Mouse (Mus musculus) adrenal gland, postnatal 14 days (tissue): ENCODE data around the gene Zfp64. TPM values are rescaled to one million over a fixed set of nuclear protein-coding genes. Genes with fewer than 3 reads are reported as not detected.

ENCODE experiments used
- DNase-seq: peaks from one replicate; pipeline ENCODE4 v3.0.0; 2021; ENCODE audit warnings: mixed read lengths
- long read RNA-seq, 2 experiments: library from polyadenylated mRNA; stranded (forward); transcript quantifications; one replicate each; pipeline ENCODE4 v2.0.0; 2021
- total RNA-seq: library from RNA; stranded (reverse); gene quantifications from 2 replicates; pipeline ENCODE4 v1.2.3, GENCODE M21; 2021

Gene Zfp64
- total RNA-seq, result 17.2 and 19.7 TPM in 2 replicates
- long read RNA-seq, experiment 1, transcript Zfp64-201 (6 exons, 2,438 nt), result major isoform, 37 of 50 reads
- long read RNA-seq, experiment 1, partial matches to known transcripts, result 2 of 50 reads
- long read RNA-seq, experiment 1, other reads (novel, unspliced or antisense), result 6 of 50 reads
- long read RNA-seq, experiment 2, transcript Zfp64-201 (6 exons, 2,438 nt), result major isoform, 20 of 25 reads
- long read RNA-seq, experiment 2, partial matches to known transcripts, result 0 of 25 reads
- long read RNA-seq, experiment 2, other reads (novel, unspliced or antisense), result 3 of 25 reads

DNA sequence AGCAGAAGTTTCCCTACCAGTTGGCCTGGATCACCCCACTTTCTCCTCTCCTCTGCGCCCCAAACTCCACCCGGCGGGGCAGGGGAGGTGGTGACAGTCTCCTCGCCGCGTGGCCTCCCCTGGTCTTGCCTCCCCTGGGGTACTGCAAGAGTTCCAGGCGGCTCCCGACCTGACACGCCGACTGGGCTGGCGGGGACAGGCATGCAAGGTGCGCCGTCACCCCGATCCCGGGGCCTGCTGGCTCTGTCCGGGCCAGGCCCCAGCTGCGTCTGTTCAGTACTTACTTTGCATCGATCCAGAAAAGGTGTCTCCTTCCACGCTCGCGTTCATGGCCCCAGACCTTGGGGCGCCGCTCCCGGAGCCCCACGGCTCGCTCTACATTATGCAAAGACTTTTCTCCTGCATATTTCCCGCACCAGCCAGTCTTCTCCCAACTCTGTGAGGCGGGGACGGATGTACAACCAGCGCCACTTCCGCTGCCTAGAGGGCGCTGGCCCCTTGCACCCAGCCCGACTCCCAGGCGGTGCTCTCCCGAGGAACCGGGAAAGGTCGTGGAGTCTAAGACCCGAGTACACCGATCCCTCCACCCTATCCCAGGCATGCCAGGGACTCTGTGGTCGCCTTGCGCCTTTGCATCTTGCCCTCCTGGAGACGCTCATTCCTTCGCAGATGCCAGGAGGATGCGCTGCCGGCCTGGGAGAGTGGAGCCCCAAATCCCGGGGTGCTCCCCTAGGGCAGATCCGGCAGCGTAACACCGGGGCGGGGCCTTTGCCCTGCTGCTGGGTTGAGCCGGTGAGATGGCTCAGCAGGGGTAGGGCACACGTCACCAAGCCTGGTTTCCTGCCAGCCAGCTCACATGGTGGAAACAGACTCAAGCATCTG is at the start of gene Zfp64:
Zfp64 (minus strand) TSS at position 753 of the 882 bp plus-strand sequence.
- DNase-seq, result peak; percentile 95

- DNase-seq, result peak; percentile 51
These were observed 37.4 kb upstream of the Zfp64 start for GRCm38 (mm10) chr2:168992642-168993420.

DNA sequence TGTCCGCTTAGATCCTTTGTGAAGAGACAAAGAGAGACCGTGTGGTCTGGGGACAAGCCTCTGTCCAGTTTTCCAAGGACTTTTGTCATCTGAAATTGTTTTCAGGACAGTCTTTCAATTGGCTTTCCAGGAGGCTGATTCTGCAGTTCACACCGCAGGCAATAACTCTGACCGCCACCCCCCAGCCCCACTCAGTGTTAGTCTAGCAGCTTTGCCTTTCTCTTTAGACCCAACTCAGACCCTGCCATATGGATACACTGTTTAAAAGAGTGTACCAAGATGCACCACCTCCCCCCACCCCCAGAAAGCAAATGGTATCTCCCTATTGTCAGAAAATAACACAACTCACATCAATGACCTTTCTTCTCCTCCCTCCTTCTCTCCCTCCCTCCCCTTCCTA is 35.6 kb upstream of the Zfp64 start:
- DNase-seq, result no peak

DNA sequence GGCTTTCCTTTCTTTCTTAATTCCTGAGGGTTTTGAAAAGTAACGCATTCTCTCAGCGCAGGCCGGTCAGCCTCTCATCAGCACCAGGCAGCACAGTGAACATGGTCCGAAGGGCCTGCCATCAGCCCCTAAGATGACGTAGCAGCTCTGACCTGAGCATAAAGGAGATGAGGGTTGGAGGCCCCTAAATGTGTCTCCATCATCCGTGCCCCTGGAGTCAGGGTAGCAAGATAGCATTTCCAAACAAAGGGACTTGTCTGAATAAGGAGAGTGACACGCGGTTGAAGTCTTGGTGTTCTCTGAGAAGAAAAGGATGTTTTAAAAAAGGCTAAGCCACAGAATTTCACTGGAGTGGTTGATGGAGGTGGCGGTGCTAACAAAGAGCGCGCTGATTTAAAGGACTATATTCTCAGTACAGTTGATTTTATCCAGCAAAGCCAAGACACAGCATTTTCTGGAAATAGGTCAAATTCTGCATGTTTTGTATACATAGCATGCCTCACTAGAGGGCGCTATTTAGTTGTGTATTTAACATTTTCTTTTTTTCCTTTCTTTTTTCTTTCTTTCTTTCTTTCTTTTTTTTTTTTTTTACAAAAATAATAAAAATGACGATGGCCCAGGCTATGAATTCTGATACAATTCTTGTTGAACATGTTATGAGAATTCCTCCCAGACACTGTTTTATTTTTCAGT is 34.8 kb upstream of the Zfp64 start:
- DNase-seq, result peak; percentile 21

- no peak for DNase-seq
These were observed 32.7 kb upstream of the Zfp64 start for GRCm38 (mm10) chr2:168988056-168988455.

DNA sequence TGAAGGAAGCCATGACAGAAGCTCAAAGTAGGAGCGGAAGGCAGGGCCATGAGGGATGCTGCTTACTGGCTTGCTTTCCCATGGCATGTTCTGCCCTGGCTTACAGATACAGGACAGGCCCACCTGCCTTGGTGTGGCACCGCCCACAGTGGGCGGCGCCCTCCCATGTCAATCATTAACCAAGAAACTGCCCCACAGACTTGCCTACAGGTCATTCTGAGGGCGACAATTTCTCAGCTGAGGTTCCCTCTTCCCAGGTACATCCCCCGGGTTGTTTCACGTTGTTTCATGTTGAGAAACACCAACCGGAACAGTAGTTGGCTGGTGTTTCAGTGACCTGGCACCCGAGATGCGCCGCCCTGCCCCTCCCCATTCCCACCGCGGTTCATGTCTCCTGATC is 32.0 kb upstream of the Zfp64 start:
- DNase-seq, result no peak

DNA sequence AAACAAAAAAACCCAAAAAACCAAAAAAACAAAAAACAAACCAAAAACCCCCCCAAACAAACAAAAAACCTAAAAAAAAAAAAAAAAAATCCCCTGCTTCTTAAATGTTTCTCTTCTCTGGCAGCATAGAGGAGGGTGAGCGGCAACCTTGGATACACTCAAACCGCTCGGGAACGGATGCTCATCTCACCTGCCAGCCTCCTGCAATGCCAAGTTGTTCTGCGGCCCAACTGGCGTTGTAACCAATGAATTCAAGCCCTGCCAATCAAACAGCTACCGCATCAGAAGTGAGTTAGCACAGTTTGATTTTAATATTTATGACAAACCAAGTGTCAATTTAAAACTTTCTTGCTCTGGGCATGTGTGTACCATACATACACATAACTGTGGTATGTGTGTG is 26.6 kb upstream of the Zfp64 start:
- DNase-seq, result no peak

- DNase-seq, result no peak
These were observed 26.1 kb upstream of the Zfp64 start for GRCm38 (mm10) chr2:168981448-168981847.

- peak; percentile 70 for DNase-seq
These were observed 25.5 kb upstream of the Zfp64 start for GRCm38 (mm10) chr2:168980859-168981258.

- peak; percentile 46 for DNase-seq
These were observed 24.4 kb upstream of the Zfp64 start for GRCm38 (mm10) chr2:168979742-168980141.

- peak; percentile 54 for DNase-seq
These were observed 22.6 kb upstream of the Zfp64 start for GRCm38 (mm10) chr2:168978031-168978430.

DNA sequence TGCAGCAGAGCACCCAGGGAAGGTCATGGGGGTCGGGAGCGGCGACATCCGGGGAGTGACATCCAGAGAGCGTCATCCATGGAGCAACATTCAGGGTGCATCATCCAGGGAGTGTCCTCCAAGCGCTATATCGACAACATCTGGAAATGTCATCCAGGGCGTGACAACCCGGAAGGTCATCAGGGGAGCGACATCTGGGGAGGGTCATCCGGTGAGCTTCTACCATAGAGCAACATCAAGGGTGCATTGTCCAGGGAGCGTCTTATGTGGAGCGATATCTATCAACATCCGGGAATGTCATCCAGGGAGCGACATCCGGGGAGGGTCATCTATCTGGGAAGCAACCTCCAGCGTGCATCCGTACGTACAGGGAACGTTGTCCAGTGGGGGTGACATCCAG is 14.7 kb upstream of the Zfp64 start:
- no peak for DNase-seq

GRCm38 (mm10) chr2:168968136-168968925 is 12.9 kb upstream of the Zfp64 start:
- peak; percentile 62 for DNase-seq

DNA sequence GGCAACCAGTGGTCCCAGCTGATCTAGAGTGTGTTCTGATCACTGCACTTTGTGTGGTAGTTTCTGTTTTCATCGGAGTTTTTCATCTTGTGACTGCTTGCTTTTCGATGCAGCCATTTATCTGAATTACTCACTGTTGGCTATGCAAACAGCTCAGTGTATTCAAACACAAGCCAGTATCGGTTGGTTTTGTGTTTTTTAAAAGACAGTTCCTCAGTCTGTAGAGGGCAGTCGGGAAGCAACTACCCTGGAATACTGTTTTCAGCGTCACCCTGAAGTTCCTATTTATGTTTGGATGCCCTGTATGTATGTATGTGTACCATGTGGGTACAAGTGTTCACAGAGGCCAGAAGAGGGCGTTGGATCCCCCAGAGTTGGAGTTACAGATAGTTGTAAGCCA is 11.1 kb upstream of the Zfp64 start:
- no peak for DNase-seq

GRCm38 (mm10) chr2:168964849-168965248 is 9.5 kb upstream of the Zfp64 start:
- no peak for DNase-seq

DNA sequence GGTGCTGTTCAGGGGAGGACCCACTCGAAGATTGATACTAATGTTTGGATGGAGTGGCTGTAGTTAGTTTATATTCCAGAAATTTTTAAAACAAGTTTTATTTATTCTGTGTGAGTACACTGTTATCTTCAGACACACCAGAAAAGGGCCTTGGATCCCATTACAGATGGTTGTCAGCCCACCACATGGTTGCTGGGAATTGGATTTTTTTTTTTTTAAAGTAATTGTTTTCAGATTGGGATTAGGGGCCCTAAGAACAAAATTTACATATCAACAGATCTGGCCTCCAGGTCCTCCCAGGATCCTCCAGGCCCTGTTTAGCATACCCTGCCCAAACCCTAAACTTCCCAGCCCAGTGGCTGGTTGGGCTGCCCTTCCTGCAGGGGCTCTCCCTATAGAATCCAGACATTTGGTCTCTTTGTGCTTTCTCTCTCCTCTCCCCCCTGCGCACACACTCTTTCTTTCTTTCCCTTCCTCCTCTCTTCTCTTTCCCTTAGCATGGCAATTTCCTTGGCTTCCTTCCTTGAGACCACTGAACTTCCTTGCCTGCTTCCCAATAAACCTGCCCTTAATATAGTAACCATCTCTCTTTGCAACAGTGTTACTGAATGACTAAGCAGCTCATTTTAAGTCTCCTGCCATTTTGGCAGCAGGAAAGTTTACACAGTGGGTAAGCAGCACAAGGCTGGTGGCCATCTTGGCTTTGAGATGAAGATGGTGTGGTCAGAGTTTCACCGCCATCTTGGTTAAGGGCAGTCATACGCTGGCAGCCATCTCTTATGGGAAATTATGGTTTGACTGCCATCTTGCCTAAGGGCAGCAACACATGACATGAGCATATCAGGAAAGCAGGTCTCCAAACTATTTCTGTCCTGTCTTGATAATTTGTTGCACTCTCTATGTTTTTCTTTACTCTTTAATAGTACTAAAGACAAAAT is 6.6 kb upstream of the Zfp64 start:
- DNase-seq, result no peak

DNA sequence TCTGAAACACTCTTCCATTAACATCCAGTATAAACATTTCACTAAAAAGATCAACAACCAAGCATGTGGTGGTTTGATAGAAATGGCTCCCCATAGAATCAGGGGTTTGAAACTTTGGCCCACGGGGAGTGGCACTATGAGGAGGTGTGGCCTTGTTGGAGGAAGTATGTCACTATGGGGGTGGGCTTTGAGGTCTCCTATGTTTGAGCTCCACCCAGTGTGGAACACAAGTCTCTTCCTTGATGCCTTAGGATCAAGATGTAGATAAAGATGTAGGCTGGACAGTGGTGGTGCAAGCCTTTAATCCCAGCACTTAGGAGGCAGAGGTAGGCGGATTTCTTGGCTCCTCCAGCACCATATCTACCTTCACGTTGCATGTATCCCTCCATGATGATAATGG is 5.4 kb upstream of the Zfp64 start:
- DNase-seq, result no peak

DNA sequence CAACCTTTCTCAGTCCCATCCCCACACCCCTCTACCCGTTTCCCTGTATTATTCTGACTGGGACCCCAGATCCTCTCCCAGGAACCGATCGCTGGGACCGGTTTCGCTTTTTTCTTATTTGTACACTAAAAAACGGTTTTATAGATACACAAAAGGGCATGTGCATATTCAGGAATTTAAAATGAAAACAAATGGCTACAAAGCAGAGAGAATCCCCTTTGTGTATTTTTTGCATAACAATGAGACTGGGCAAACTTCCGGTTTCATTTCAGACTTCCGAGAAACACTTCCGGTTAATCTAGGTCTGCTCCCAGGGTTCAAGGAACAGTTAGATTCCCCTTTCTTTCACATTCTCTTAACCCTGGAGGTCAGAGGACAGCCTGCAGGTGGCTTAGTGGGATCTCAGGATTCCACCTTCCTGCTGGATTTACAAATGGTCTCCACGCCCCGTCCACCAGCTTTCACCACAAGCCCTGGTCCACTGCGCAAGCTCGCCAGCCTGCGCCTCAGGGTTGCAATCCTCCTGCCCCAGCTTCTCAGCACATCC is 4.0 kb upstream of the Zfp64 start:
- DNase-seq, result no peak

DNA sequence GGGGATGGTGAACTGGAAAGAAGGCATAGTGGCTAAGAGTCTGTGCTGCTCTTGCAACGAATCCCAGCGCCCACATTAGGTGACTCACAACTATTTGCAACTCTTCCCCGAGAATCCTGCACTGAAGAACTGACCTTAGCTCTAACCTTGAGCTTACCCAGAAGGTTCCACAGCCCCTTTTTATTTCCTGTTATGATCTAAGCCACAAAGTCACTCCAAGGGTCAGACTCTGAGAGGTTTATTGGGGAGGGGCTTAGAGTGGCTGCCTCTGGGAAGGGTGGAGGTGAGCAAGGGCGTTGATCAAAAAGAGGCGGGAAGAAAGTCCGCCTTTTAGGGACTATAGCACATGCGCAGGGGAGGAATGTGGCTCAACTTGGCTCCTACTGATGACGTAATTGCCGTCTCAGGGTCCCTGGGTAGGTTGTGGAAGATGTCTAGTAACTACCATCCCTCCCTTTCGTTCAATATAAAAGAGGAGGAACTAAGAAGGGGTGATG is 511 bp upstream of the Zfp64 start:
- peak; percentile 44 for DNase-seq

GRCm38 (mm10) chr2:168954376-168954775 is 1.0 kb downstream of the Zfp64 start:
- DNase-seq, result peak; percentile 21
